Mouse (Mus musculus) lung, postnatal 0 days (tissue): ENCODE measurements at regions not wholly inside any gene's neighbourhood (a gene's known extent, or its start where the extent isn't known, plus 50 kb on each side); places are given as distances from the start of the nearest gene placed in this dataset.

Experiments
- CTCF ChIP-seq: IDR thresholded peaks from 2 replicates; pipeline ENCODE4 v1.5.1; 2016; ENCODE audit warnings: antibody characterized with exemption, mild to moderate bottlenecking
- EP300 ChIP-seq: IDR thresholded peaks from 2 replicates; pipeline ENCODE4 v1.6.1; 2016; ENCODE audit warnings: antibody characterized with exemption, mild to moderate bottlenecking, control low read depth

DNA sequence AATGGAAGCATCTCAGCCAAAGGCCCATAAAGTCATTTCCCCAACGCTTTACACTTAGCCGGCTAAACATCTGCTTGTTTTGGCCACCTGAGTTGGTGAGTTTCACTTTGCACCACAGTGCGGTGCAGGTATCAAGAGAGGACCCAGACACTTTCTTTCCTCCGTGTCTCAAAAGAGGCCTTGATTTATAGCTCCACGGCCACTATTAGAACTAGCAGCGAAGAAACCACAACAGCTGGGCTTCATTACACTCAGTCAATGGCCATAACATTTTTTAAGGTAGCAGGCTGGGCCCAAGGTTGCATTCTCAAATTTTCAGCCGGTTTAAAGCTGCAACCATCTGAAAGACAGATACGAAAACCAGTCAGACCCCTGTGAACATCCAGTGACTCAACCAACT, 103.4 kb downstream of the Mreg start:
- TF ChIP-seq CTCF: no peak
- no peak for TF ChIP-seq EP300
